Mouse (Mus musculus): ENCODE measurements around the gene Cdk7. TPM values are rescaled to one million over a fixed set of nuclear protein-coding genes. Genes with fewer than 3 reads are reported as not detected.

Gene Cdk7
- polyA plus RNA-seq, 1 experiment from 2014 or later = 70.2 TPM

GRCm38 (mm10) chr13:100725194-100725593 lies 5.5 kb downstream of the Cdk7 start:
- H3K36me3 ChIP-seq (ENCODE audit: control insufficient read depth, insufficient read depth, low read length) = peaks cover 51% of the 10 kb centered on the region
- peak overlapping the region; percentile 33 to 55; a peak in 2 of 4 replicates for H3K27ac ChIP-seq (replicated peaks in 1 of 2; ENCODE audit: control insufficient read depth in 1 of 2, insufficient read depth in 1 of 2, low read depth in 2 of 2, low read length in 2 of 2)
- no peaks in the 10 kb centered on the region for H3K27me3 ChIP-seq (ENCODE audit: control insufficient read depth, insufficient read depth, low read length)
- H3K4me2 ChIP-seq (ENCODE audit: low read length) = peak overlapping the region; percentile 16; the same call in 1 of the 2 replicates
- H3K4me1 ChIP-seq (ENCODE audit: control insufficient read depth in 2 of 2, insufficient read depth in 2 of 2, low read length in 2 of 2) = peaks cover 14 to 41% of the 10 kb centered on the region in 2 experiments
- H3K4me3 ChIP-seq (ENCODE audit: control insufficient read depth in 1 of 2, insufficient read depth in 1 of 2, low read depth in 1 of 2, low read length in 2 of 2) = no peak overlapping the region
- no peak for ATAC-seq (ENCODE audit: insufficient number of reproducible peaks, insufficient read depth, low FRiP score, low read depth)
- no peak overlapping the region for H3K9ac ChIP-seq (ENCODE audit: low read length)
- WGBS = 35% methylated on average over 10 of the region's 10 CpGs
- no peaks in the 10 kb centered on the region for H3K9me3 ChIP-seq (ENCODE audit: control insufficient read depth, low read length)

GRCm38 (mm10) chr13:100724051-100724754 lies 6.5 kb downstream of the Cdk7 start:
- Histone ChIP-seq H3K9ac (ENCODE audit: low read length) (no peak overlapping the region), H3K4me1 (ENCODE audit: control insufficient read depth in 2 of 2, insufficient read depth in 2 of 2, low read length in 2 of 2) (peaks cover 14 to 35% of the 10 kb centered on the region in 2 experiments), H3K36me3 (ENCODE audit: control insufficient read depth, insufficient read depth, low read length) (peaks cover 61% of the 10 kb centered on the region), H3K27me3 (ENCODE audit: control insufficient read depth, insufficient read depth, low read length) (no peaks in the 10 kb centered on the region), H3K4me3 (ENCODE audit: control insufficient read depth in 1 of 2, insufficient read depth in 1 of 2, low read depth in 1 of 2, low read length in 2 of 2) (no peak overlapping the region), H3K4me2 (ENCODE audit: low read length) (no peak overlapping the region), H3K9me3 (ENCODE audit: control insufficient read depth, low read length) (no peaks in the 10 kb centered on the region), H3K27ac (replicated peaks in 1 of 2; ENCODE audit: control insufficient read depth in 1 of 2, insufficient read depth in 1 of 2, low read depth in 2 of 2, low read length in 2 of 2) (no peak overlapping the region)
- ATAC-seq (ENCODE audit: insufficient number of reproducible peaks, insufficient read depth, low FRiP score, low read depth) = no peak
- WGBS = 76% methylated on average over 7 of the region's 7 CpGs

DNA sequence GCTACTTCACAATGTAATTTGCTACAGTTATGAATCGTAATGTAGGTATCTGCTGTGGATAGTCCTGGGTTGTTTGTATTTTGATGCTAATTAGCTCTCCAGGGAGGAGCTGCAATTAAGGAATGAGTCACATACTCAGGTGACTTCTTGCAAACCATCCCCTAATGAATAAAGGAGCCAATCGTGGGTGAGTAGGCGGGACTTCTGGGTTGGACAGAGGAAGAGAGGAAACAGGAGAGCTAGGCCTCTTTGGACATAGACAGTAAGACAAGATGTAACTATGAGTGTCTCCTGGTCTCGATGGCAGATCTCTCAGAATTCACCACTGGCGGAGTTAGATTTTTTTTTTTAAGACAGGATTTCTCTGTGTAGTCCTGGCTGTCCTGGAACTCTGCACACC lies 9.1 kb downstream of the Cdk7 start:
- Histone ChIP-seq H3K4me1 (ENCODE audit: control insufficient read depth in 2 of 2, insufficient read depth in 2 of 2, low read length in 2 of 2) (peaks cover 11 to 20% of the 10 kb centered on the region in 2 experiments), H3K27me3 (ENCODE audit: control insufficient read depth, insufficient read depth, low read length) (no peaks in the 10 kb centered on the region), H3K4me3 (ENCODE audit: control insufficient read depth in 1 of 2, insufficient read depth in 1 of 2, low read depth in 1 of 2, low read length in 2 of 2) (no peak overlapping the region), H3K9ac (ENCODE audit: low read length) (no peak overlapping the region), H3K27ac (replicated peaks in 1 of 2; ENCODE audit: control insufficient read depth in 1 of 2, insufficient read depth in 1 of 2, low read depth in 2 of 2, low read length in 2 of 2) (no peak overlapping the region), H3K4me2 (ENCODE audit: low read length) (no peak overlapping the region), H3K9me3 (ENCODE audit: control insufficient read depth, low read length) (no peaks in the 10 kb centered on the region), H3K36me3 (ENCODE audit: control insufficient read depth, insufficient read depth, low read length) (peaks cover 60% of the 10 kb centered on the region)
- 89% methylated on average over 5 of the region's 5 CpGs for WGBS
- ATAC-seq (ENCODE audit: insufficient number of reproducible peaks, insufficient read depth, low FRiP score, low read depth) = no peak

DNA sequence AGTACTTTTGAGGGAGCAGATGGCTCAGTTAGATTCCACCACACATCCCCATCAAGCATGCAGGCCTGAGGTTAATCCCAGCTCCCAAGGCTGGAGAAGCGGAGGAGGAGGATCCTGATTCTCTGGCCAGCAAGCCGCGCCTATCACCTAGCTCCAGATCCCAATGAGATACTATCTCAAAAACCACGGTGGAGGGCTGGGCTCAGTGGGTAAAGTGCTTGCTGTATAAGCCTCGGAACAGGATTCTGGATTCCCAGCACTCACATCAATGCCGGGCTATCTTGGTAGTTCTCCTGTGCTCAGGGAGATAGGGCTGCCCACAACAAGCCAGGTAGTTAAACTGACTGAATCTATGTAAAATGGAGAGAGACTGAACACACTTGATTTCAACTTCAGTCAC lies 15.3 kb downstream of the Cdk7 start:
- no peaks in the 10 kb centered on the region for H3K9me3 ChIP-seq (ENCODE audit: control insufficient read depth, low read length)
- H3K27me3 ChIP-seq (ENCODE audit: control insufficient read depth, insufficient read depth, low read length) = no peaks in the 10 kb centered on the region
- H3K27ac ChIP-seq (replicated peaks in 1 of 2; ENCODE audit: control insufficient read depth in 1 of 2, insufficient read depth in 1 of 2, low read depth in 2 of 2, low read length in 2 of 2) = no peak overlapping the region
- no peak for ATAC-seq (ENCODE audit: insufficient number of reproducible peaks, insufficient read depth, low FRiP score, low read depth)
- H3K36me3 ChIP-seq (ENCODE audit: control insufficient read depth, insufficient read depth, low read length) = peaks cover 87% of the 10 kb centered on the region
- H3K4me2 ChIP-seq (ENCODE audit: low read length) = no peak overlapping the region
- H3K9ac ChIP-seq (ENCODE audit: low read length) = no peak overlapping the region
- H3K4me1 ChIP-seq (ENCODE audit: control insufficient read depth in 2 of 2, insufficient read depth in 2 of 2, low read length in 2 of 2) = no peaks in the 10 kb centered on the region
- 85% methylated on average over 6 of the region's 6 CpGs for WGBS
- no peak overlapping the region for H3K4me3 ChIP-seq (ENCODE audit: control insufficient read depth in 1 of 2, insufficient read depth in 1 of 2, low read depth in 1 of 2, low read length in 2 of 2)

GRCm38 (mm10) chr13:100706206-100706605 lies 24.5 kb downstream of the Cdk7 start:
- no peak overlapping the region for H3K27ac ChIP-seq (replicated peaks in 1 of 2; ENCODE audit: control insufficient read depth in 1 of 2, insufficient read depth in 1 of 2, low read depth in 2 of 2, low read length in 2 of 2)

GRCm38 (mm10) chr13:100703468-100703867 lies 27.3 kb downstream of the Cdk7 start:
- no peaks in the 10 kb centered on the region for H3K9me3 ChIP-seq (ENCODE audit: control insufficient read depth, low read length)
- ATAC-seq (ENCODE audit: insufficient number of reproducible peaks, insufficient read depth, low FRiP score, low read depth) = no peak
- WGBS = 96% methylated on average over 2 of the region's 2 CpGs

More at GRCm38 (mm10) chr13:100706206-100706605, 24.5 kb downstream of the Cdk7 start:
- Histone ChIP-seq H3K27me3 (ENCODE audit: control insufficient read depth, insufficient read depth, low read length) (no peaks in the 10 kb centered on the region), H3K9ac (ENCODE audit: low read length) (no peak overlapping the region), H3K9me3 (ENCODE audit: control insufficient read depth, low read length) (no peaks in the 10 kb centered on the region), H3K4me3 (ENCODE audit: control insufficient read depth in 1 of 2, insufficient read depth in 1 of 2, low read depth in 1 of 2, low read length in 2 of 2) (no peak overlapping the region), H3K36me3 (ENCODE audit: control insufficient read depth, insufficient read depth, low read length) (peaks cover 96% of the 10 kb centered on the region), H3K4me2 (ENCODE audit: low read length) (no peak overlapping the region), H3K4me1 (ENCODE audit: control insufficient read depth in 2 of 2, insufficient read depth in 2 of 2, low read length in 2 of 2) (no peaks in the 10 kb centered on the region)
- ATAC-seq (ENCODE audit: insufficient number of reproducible peaks, insufficient read depth, low FRiP score, low read depth) = no peak
- WGBS = 95% methylated on average over 7 of the region's 7 CpGs

DNA sequence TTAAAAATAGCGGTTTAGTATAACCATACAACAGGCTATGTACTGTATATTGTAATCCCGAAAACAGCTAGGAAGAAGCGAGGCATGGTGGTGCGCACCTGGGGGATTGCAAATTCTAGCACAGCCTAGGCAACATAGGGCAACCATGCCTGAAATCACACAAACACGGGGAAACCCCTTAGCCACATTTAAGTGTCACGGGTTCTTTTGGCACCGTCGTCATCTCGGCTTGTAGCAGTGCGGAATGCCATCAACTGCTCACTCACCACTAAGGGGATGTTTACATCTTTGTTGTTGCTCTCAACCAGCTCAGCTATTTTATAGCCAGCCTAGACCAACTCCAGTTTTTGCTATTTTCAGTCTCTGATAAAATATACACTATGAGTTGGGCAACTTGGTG lies 31.9 kb downstream of the Cdk7 start:
- Histone ChIP-seq H3K4me3 (ENCODE audit: control insufficient read depth in 1 of 2, insufficient read depth in 1 of 2, low read depth in 1 of 2, low read length in 2 of 2) (no peak overlapping the region), H3K9me3 (ENCODE audit: control insufficient read depth, low read length) (no peaks in the 10 kb centered on the region), H3K27me3 (ENCODE audit: control insufficient read depth, insufficient read depth, low read length) (no peaks in the 10 kb centered on the region), H3K27ac (replicated peaks in 1 of 2; ENCODE audit: control insufficient read depth in 1 of 2, insufficient read depth in 1 of 2, low read depth in 2 of 2, low read length in 2 of 2) (no peak overlapping the region), H3K4me1 (ENCODE audit: control insufficient read depth in 2 of 2, insufficient read depth in 2 of 2, low read length in 2 of 2) (no peaks in the 10 kb centered on the region), H3K36me3 (ENCODE audit: control insufficient read depth, insufficient read depth, low read length) (peaks cover 86% of the 10 kb centered on the region), H3K4me2 (ENCODE audit: low read length) (no peak overlapping the region), H3K9ac (ENCODE audit: low read length) (no peak overlapping the region)
- ATAC-seq (ENCODE audit: insufficient number of reproducible peaks, insufficient read depth, low FRiP score, low read depth) = no peak
- WGBS = 91% methylated on average over 10 of the region's 10 CpGs

More at GRCm38 (mm10) chr13:100703468-100703867, 27.3 kb downstream of the Cdk7 start:
- Histone ChIP-seq H3K9ac (ENCODE audit: low read length) (no peak overlapping the region), H3K4me1 (ENCODE audit: control insufficient read depth in 2 of 2, insufficient read depth in 2 of 2, low read length in 2 of 2) (no peaks in the 10 kb centered on the region), H3K27ac (replicated peaks in 1 of 2; ENCODE audit: control insufficient read depth in 1 of 2, insufficient read depth in 1 of 2, low read depth in 2 of 2, low read length in 2 of 2) (no peak overlapping the region), H3K27me3 (ENCODE audit: control insufficient read depth, insufficient read depth, low read length) (no peaks in the 10 kb centered on the region), H3K36me3 (ENCODE audit: control insufficient read depth, insufficient read depth, low read length) (peaks cover 96% of the 10 kb centered on the region), H3K4me2 (ENCODE audit: low read length) (no peak overlapping the region), H3K4me3 (ENCODE audit: control insufficient read depth in 1 of 2, insufficient read depth in 1 of 2, low read depth in 1 of 2, low read length in 2 of 2) (no peak overlapping the region)

DNA sequence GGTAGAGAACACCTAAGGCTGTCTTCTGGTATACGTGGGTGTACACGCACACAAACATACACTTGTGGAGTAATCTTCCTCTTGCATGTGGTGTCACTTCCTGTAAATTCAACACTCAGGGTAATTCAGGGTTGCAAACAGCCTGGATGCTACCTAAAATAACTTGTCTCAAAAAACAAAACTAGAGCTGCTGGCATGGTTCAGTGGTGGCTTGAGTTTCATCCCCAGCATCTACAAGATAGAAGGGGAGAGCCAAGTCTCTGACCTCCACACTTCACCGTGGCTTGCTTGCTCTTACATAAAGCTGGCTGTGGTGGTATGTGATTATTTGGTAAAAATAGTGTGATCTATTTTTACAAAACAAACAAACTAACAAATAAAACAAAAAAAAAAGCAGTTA lies 33.2 kb downstream of the Cdk7 start:
- Histone ChIP-seq H3K4me2 (ENCODE audit: low read length) (no peak overlapping the region), H3K9ac (ENCODE audit: low read length) (no peak overlapping the region), H3K27me3 (ENCODE audit: control insufficient read depth, insufficient read depth, low read length) (no peaks in the 10 kb centered on the region), H3K9me3 (ENCODE audit: control insufficient read depth, low read length) (no peaks in the 10 kb centered on the region), H3K4me3 (ENCODE audit: control insufficient read depth in 1 of 2, insufficient read depth in 1 of 2, low read depth in 1 of 2, low read length in 2 of 2) (no peak overlapping the region), H3K27ac (replicated peaks in 1 of 2; ENCODE audit: control insufficient read depth in 1 of 2, insufficient read depth in 1 of 2, low read depth in 2 of 2, low read length in 2 of 2) (no peak overlapping the region), H3K4me1 (ENCODE audit: control insufficient read depth in 2 of 2, insufficient read depth in 2 of 2, low read length in 2 of 2) (no peaks in the 10 kb centered on the region), H3K36me3 (ENCODE audit: control insufficient read depth, insufficient read depth, low read length) (peaks cover 75% of the 10 kb centered on the region)
- WGBS = 90% methylated on average over 3 of the region's 3 CpGs
- no peak for ATAC-seq (ENCODE audit: insufficient number of reproducible peaks, insufficient read depth, low FRiP score, low read depth)

All from heart, embryonic 14.5 days (tissue).